Mouse (Mus musculus) forebrain, embryonic 14.5 days (tissue): ENCODE data around the gene Tmem230. TPM values are rescaled to one million over a fixed set of nuclear protein-coding genes. Genes with fewer than 3 reads are reported as not detected.
"Not testable (repeated sequence)": the region's sequence is repeated elsewhere in the genome, so short reads cannot be mapped to it uniquely, and the experiment has no call there.

Source experiments
- ATAC-seq: fragments of 200-750 bp; cut with Nextera tagmentation; 2 replicates; pipeline ENCODE4 v1.8.0; 2017; ENCODE audit warnings: mild to moderate bottlenecking, moderate library complexity
- DNase-seq: peaks from one replicate; pipeline ENCODE4 v3.0.0-alpha.2; 2015; ENCODE audit warnings: low spot score
- H3K27ac ChIP-seq: fragments of 300-500 bp; sonication (generic); 2 replicates; pipeline ENCODE4 v1.5.1; 2014; ENCODE audit warnings: low read depth, mild to moderate bottlenecking, control low read depth, low read length, moderate library complexity
- H3K27me3 ChIP-seq: fragments of 300-500 bp; sonication (generic); replicated peaks from 2 replicates; pipeline ENCODE4 v1.6.1; 2014; ENCODE audit warnings: low read length, control low read depth, mixed read lengths; ENCODE audit not compliant: control insufficient read depth, insufficient read depth
- H3K36me3 ChIP-seq: fragments of 300-500 bp; sonication (generic); 2 replicates; pipeline ENCODE4 v1.6.1; 2014; ENCODE audit warnings: low read length, control low read depth; ENCODE audit not compliant: control insufficient read depth, insufficient read depth
- H3K4me1 ChIP-seq: fragments of 300-500 bp; sonication (generic); 2 replicates; pipeline ENCODE4 v1.6.1; 2014; ENCODE audit warnings: antibody characterized with exemption, low read length, control low read depth; ENCODE audit not compliant: control insufficient read depth, insufficient read depth
- H3K4me2 ChIP-seq: fragments of 300-500 bp; sonication (generic); 2 replicates; pipeline ENCODE4 v1.6.1; 2014; ENCODE audit warnings: mild to moderate bottlenecking, control low read depth, low read length
- H3K4me3 ChIP-seq: fragments of 300-500 bp; sonication (generic); 2 replicates; pipeline ENCODE4 v1.5.1; 2014; ENCODE audit warnings: low read depth, low read length, control low read depth
- H3K9ac ChIP-seq: fragments of 300-500 bp; sonication (generic); 2 replicates; pipeline ENCODE4 v1.6.1; 2014; ENCODE audit warnings: mild to moderate bottlenecking, low read length, control low read depth, moderate library complexity
- H3K9me3 ChIP-seq: fragments of 300-500 bp; sonication (generic); replicated peaks from 2 replicates; pipeline ENCODE4 v1.6.1; 2016; ENCODE audit warnings: low read length, control low read depth, mixed read lengths; ENCODE audit not compliant: control insufficient read depth
- WGBS: fragments of 180-500 bp; shearing (Covaris S2); extraction: QIAGEN DNeasy Blood & Tissue Kit; methylation state at CpG from one replicate; pipeline ENCODE4 v1.1.7; 2014; 5-methylcytosine and 5-hydroxymethylcytosine counted together
- polyA plus RNA-seq: library from polyadenylated mRNA; unstranded; fragments of >200 nt; fragmentation: Nextera tagmentation; extraction: Ambion mirVana; gene quantifications from 2 replicates; pipeline ENCODE4 v1.2.1, GENCODE M21; 2014

Gene Tmem230
- polyA plus RNA-seq: 51.3 and 53.6 TPM in 2 replicates

- ATAC-seq: peak; percentile 94
- DNase-seq: peak; percentile 99
- Histone ChIP-seq H3K4me2 (peak within 1 kb of the TSS; percentile 65), H3K9ac (peak within 1 kb of the TSS; percentile 74), H3K27ac (peak within 1 kb of the TSS; percentile 74), H3K36me3 (peaks cover 31% of the 10 kb centered on the region), H3K27me3 (no peaks in the 10 kb centered on the region), H3K9me3 (no peaks in the 10 kb centered on the region), H3K4me1 (peaks cover 14% of the 10 kb centered on the region), H3K4me3 (peak within 1 kb of the TSS; percentile 55)
- WGBS: 4% methylated on average over 50 of the region's 50 CpGs
Observed at GRCm38 (mm10) chr2:132247539-132248313, at the start of gene Tmem230. Gene Tmem230 (minus strand): TSS chr2:132247807.

- WGBS: 93% methylated on average over 10 of the region's 10 CpGs
- Histone ChIP-seq H3K36me3 (peaks cover 44% of the 10 kb centered on the region), H3K4me1 (peaks cover 8% of the 10 kb centered on the region)
Observed at GRCm38 (mm10) chr2:132293694-132294450, 46.3 kb upstream of the Tmem230 start.

GRCm38 (mm10) chr2:132292083-132292482 is 44.5 kb upstream of the Tmem230 start:
- WGBS: 31% methylated on average over 4 of the region's 4 CpGs
- peak; percentile 48 for DNase-seq
- Histone ChIP-seq H3K27ac (no peak overlapping the region; the same call in 1 of the 2 replicates), H3K4me3 (no peak overlapping the region), H3K9me3 (no peaks in the 10 kb centered on the region), H3K36me3 (peaks cover 28% of the 10 kb centered on the region), H3K4me2 (no peak overlapping the region), H3K9ac (0 out of 2 replicates have a peak overlapping the region, but pooled peaks have one; percentile 18), H3K27me3 (no peaks in the 10 kb centered on the region), H3K4me1 (peaks cover 8% of the 10 kb centered on the region)
- peak; percentile 62; the same call in 1 of the 2 replicates for ATAC-seq

More at GRCm38 (mm10) chr2:132293694-132294450, 46.3 kb upstream of the Tmem230 start:
- no peak for DNase-seq
- no peak overlapping the region for H3K9ac ChIP-seq
- ATAC-seq: no peak
- no peak overlapping the region for H3K4me2 ChIP-seq
- no peak overlapping the region for H3K27ac ChIP-seq
- no peak overlapping the region for H3K4me3 ChIP-seq
- H3K27me3 ChIP-seq: no peaks in the 10 kb centered on the region
- no peaks in the 10 kb centered on the region for H3K9me3 ChIP-seq

- H3K9ac ChIP-seq: no peak overlapping the region
- DNase-seq (no peak), ATAC-seq (no peak)
- peaks cover 23% of the 10 kb centered on the region for H3K36me3 ChIP-seq
- no peak overlapping the region for H3K27ac ChIP-seq
- 69% methylated on average over 3 of the region's 3 CpGs for WGBS
- no peak overlapping the region for H3K4me2 ChIP-seq
- no peaks in the 10 kb centered on the region for H3K9me3 ChIP-seq
- H3K27me3 ChIP-seq: no peaks in the 10 kb centered on the region
- H3K4me1 ChIP-seq: peaks cover 8% of the 10 kb centered on the region
- no peak overlapping the region for H3K4me3 ChIP-seq
Observed at GRCm38 (mm10) chr2:132291265-132291664, 43.7 kb upstream of the Tmem230 start.

GRCm38 (mm10) chr2:132290808-132291207 is 43.2 kb upstream of the Tmem230 start:
- no peak overlapping the region for H3K4me2 ChIP-seq
- peaks cover 18% of the 10 kb centered on the region for H3K36me3 ChIP-seq
- no peak for DNase-seq
- H3K4me3 ChIP-seq: no peak overlapping the region
- no peaks in the 10 kb centered on the region for H3K27me3 ChIP-seq
- no peaks in the 10 kb centered on the region for H3K9me3 ChIP-seq
- no peak overlapping the region for H3K27ac ChIP-seq
- peaks cover 8% of the 10 kb centered on the region for H3K4me1 ChIP-seq
- no peak for ATAC-seq
- no peak overlapping the region for H3K9ac ChIP-seq
- 74% methylated on average over 6 of the region's 6 CpGs for WGBS

- H3K36me3 ChIP-seq, H3K4me2 ChIP-seq, H3K27me3 ChIP-seq, H3K9me3 ChIP-seq, H3K4me1 ChIP-seq, H3K27ac ChIP-seq, ATAC-seq, H3K9ac ChIP-seq, DNase-seq, H3K4me3 ChIP-seq: not testable (repeated sequence)
- WGBS: 88% methylated on average over 5 of the region's 7 CpGs
Observed at GRCm38 (mm10) chr2:132289213-132289612, 41.6 kb upstream of the Tmem230 start.

- ATAC-seq: no peak
- WGBS: 90% methylated on average over 9 of the region's 9 CpGs
- Histone ChIP-seq H3K36me3 (no peaks in the 10 kb centered on the region), H3K4me2 (no peak overlapping the region), H3K4me1 (peaks cover 20% of the 10 kb centered on the region), H3K9me3 (no peaks in the 10 kb centered on the region), H3K9ac (no peak overlapping the region), H3K27me3 (no peaks in the 10 kb centered on the region), H3K4me3 (no peak overlapping the region), H3K27ac (no peak overlapping the region)
- DNase-seq: no peak
Observed at GRCm38 (mm10) chr2:132286376-132287076, 38.9 kb upstream of the Tmem230 start.

- H3K27me3 ChIP-seq, H3K4me2 ChIP-seq, H3K9me3 ChIP-seq, H3K36me3 ChIP-seq, ATAC-seq, H3K4me3 ChIP-seq, H3K27ac ChIP-seq, H3K9ac ChIP-seq, DNase-seq: not testable (repeated sequence)
- 92% methylated on average over 5 of the region's 5 CpGs for WGBS
- peaks cover 21% of the 10 kb centered on the region for H3K4me1 ChIP-seq
Observed at GRCm38 (mm10) chr2:132285722-132286121, 38.1 kb upstream of the Tmem230 start.
